ENCODE assay signal across 12 mouse cellular contexts in genomic region chr17:88325326-88325909, GRCm38 (mm10).
A peak's percentile ranks its signal among the peaks of the same experiment; 100 is the strongest.
DNase-seq lines count a peak whose midpoint lies in the region; ATAC-seq lines count a peak whose summit lies in the region.
"Had no signal": no experiment of that assay in that cellular context is flagged by ENCODE, and none has a peak within 500 bp of the region (broad histone marks: within the 10 kb centered on the region; RNA-seq: fewer than 3 reads in every experiment).

No protein-coding gene starts in this region.

- no peak; the same call in 1 of the 2 replicates for ATAC-seq in forebrain, embryonic 11.5 days (replicated peaks; ENCODE audit: low FRiP score)
- peak; percentile 12; the same call in 1 of the 2 replicates for ATAC-seq in intestine, embryonic 16.5 days
- no peak; the same call in none of the 2 replicates for ATAC-seq in neural tube, embryonic 11.5 days (ENCODE audit: insufficient read depth, low FRiP score, low TSS enrichment)
- ATAC-seq in liver, embryonic 11.5 days (replicated peaks; ENCODE audit: low FRiP score): no peak

- H3K9ac ChIP-seq in forebrain, embryonic 11.5 days (ENCODE audit: low read length): no peak overlapping the region; the same call in 1 of the 2 replicates
- no peak overlapping the region for H3K9ac ChIP-seq in intestine, embryonic 16.5 days (ENCODE audit: low read depth, low read length)
- H3K9ac ChIP-seq in neural tube, embryonic 11.5 days (ENCODE audit: low read length): no peak overlapping the region
- H3K9ac ChIP-seq in liver, embryonic 11.5 days (ENCODE audit: low read depth, low read length): no peak overlapping the region
- H3K9ac ChIP-seq: heart, embryonic 12.5 days had no signal

- peaks cover 43% of the 10 kb centered on the region for H3K4me1 ChIP-seq in embryonic facial prominence, embryonic 10.5 days
- peaks cover 9% of the 10 kb centered on the region; the same call in 1 of the 2 replicates for H3K4me1 ChIP-seq in forebrain, embryonic 11.5 days (replicated peaks; ENCODE audit: control insufficient read depth, insufficient read depth, low read length)
- H3K4me1 ChIP-seq in intestine, embryonic 16.5 days (ENCODE audit: control insufficient read depth, insufficient read depth, low read length): no peaks in the 10 kb centered on the region
- H3K4me1 ChIP-seq in neural tube, embryonic 11.5 days (ENCODE audit: control insufficient read depth, insufficient read depth, low read length): peaks cover 21% of the 10 kb centered on the region
- H3K4me1 ChIP-seq in liver, embryonic 11.5 days (replicated peaks; ENCODE audit: control insufficient read depth, insufficient read depth, low read length): no peaks in the 10 kb centered on the region

- peak overlapping the region; percentile 13; the same call in 1 of the 2 replicates for H3K4me2 ChIP-seq in forebrain, embryonic 11.5 days (ENCODE audit: low read depth, low read length, severe bottlenecking)
- H3K4me2 ChIP-seq in intestine, embryonic 16.5 days (ENCODE audit: low read depth, low read length): no peak overlapping the region
- H3K4me2 ChIP-seq in neural tube, embryonic 11.5 days (ENCODE audit: low read depth): 0 out of 2 replicates have a peak overlapping the region, but pooled peaks have one; percentile 3
- H3K4me2 ChIP-seq in liver, embryonic 11.5 days: no peak overlapping the region
- H3K4me2 ChIP-seq: heart, embryonic 12.5 days had no signal

- H3K36me3 ChIP-seq in embryonic facial prominence, embryonic 10.5 days (replicated peaks): no peaks in the 10 kb centered on the region
- no peaks in the 10 kb centered on the region for H3K36me3 ChIP-seq in forebrain, embryonic 11.5 days (ENCODE audit: control insufficient read depth, insufficient read depth, low read length)
- H3K36me3 ChIP-seq in intestine, embryonic 16.5 days (ENCODE audit: control insufficient read depth, insufficient read depth, low read length): no peaks in the 10 kb centered on the region
- no peaks in the 10 kb centered on the region for H3K36me3 ChIP-seq in neural tube, embryonic 11.5 days (ENCODE audit: control insufficient read depth, insufficient read depth, low read length)
- no peaks in the 10 kb centered on the region for H3K36me3 ChIP-seq in liver, embryonic 11.5 days (ENCODE audit: control insufficient read depth, insufficient read depth, low read length)
- H3K36me3 ChIP-seq: G1E; heart, embryonic 12.5 days had no signal

- peaks cover 7% of the 10 kb centered on the region for H3K9me3 ChIP-seq in embryonic facial prominence, embryonic 10.5 days
- H3K9me3 ChIP-seq in forebrain, embryonic 11.5 days (ENCODE audit: control insufficient read depth, low read length): peaks cover 4% of the 10 kb centered on the region; the same call in 1 of the 2 replicates
- no peaks in the 10 kb centered on the region for H3K9me3 ChIP-seq in intestine, embryonic 16.5 days (ENCODE audit: control insufficient read depth, low read length)
- H3K9me3 ChIP-seq in neural tube, embryonic 11.5 days (ENCODE audit: control insufficient read depth, low read length): peaks cover 2% of the 10 kb centered on the region; the same call in 1 of the 2 replicates
- peaks cover 3% of the 10 kb centered on the region; the same call in 1 of the 2 replicates for H3K9me3 ChIP-seq in liver, embryonic 11.5 days (ENCODE audit: control insufficient read depth, low read length)

- peaks cover 43% of the 10 kb centered on the region for H3K27me3 ChIP-seq in embryonic facial prominence, embryonic 10.5 days (replicated peaks; ENCODE audit: low read depth, poor library complexity, severe bottlenecking)
- H3K27me3 ChIP-seq in forebrain, embryonic 11.5 days (ENCODE audit: control insufficient read depth, insufficient read depth, low read length): peaks cover 15% of the 10 kb centered on the region
- H3K27me3 ChIP-seq in intestine, embryonic 16.5 days (replicated peaks; ENCODE audit: control insufficient read depth, insufficient read depth, low read length): no peaks in the 10 kb centered on the region
- H3K27me3 ChIP-seq in neural tube, embryonic 11.5 days (ENCODE audit: control insufficient read depth, insufficient read depth, low read length): peaks cover 17% of the 10 kb centered on the region
- no peaks in the 10 kb centered on the region for H3K27me3 ChIP-seq in liver, embryonic 11.5 days (replicated peaks; ENCODE audit: control insufficient read depth, insufficient read depth, low read length)
- H3K27me3 ChIP-seq: heart, embryonic 12.5 days had no signal

- no peak overlapping the region for H3K4me3 ChIP-seq in embryonic facial prominence, embryonic 10.5 days
- H3K4me3 ChIP-seq in forebrain, embryonic 11.5 days (ENCODE audit: low read depth, low read length): no peak overlapping the region
- no peak overlapping the region for H3K4me3 ChIP-seq in intestine, embryonic 16.5 days (ENCODE audit: low read length)
- H3K4me3 ChIP-seq in neural tube, embryonic 11.5 days (ENCODE audit: low read depth, low read length): no peak overlapping the region
- no peak overlapping the region for H3K4me3 ChIP-seq in liver, embryonic 11.5 days (ENCODE audit: low read depth, low read length)
- H3K4me3 ChIP-seq: erythroblast, embryonic 14.5 days; heart, embryonic 12.5 days had no signal

- DNase-seq in embryonic facial prominence, embryonic 10.5 days (ENCODE audit: low spot score): no peak
- DNase-seq in forebrain, embryonic 11.5 days (ENCODE audit: low spot score): no peak
- peak; percentile 75 for DNase-seq in neural tube, embryonic 11.5 days (ENCODE audit: low spot score)
- no peak for DNase-seq in ovary, postnatal 36 days (ENCODE audit: low spot score)
- no peak for DNase-seq in liver, embryonic 11.5 days (ENCODE audit: low spot score)
- no peak for DNase-seq in spleen, postnatal 14 days (ENCODE audit: low spot score in 2 of 2)
- DNase-seq: kidney, adult 9 months; spleen, adult 18-20 months had no signal

- 27% methylated on average over 14 of the region's 14 CpGs for WGBS in embryonic facial prominence, embryonic 10.5 days
- WGBS in forebrain, embryonic 11.5 days: 16% methylated on average over 14 of the region's 14 CpGs
- WGBS in intestine, embryonic 16.5 days: 56% methylated on average over 14 of the region's 14 CpGs
- WGBS in neural tube, embryonic 11.5 days: 29% methylated on average over 14 of the region's 14 CpGs
- WGBS in liver, embryonic 11.5 days: 57% methylated on average over 14 of the region's 14 CpGs

- H3K27ac ChIP-seq in embryonic facial prominence, embryonic 10.5 days (replicated peaks): peak overlapping the region; percentile 55; the same call in 1 of the 2 replicates
- H3K27ac ChIP-seq in forebrain, embryonic 11.5 days (ENCODE audit: low read depth, low read length): no peak overlapping the region
- no peak overlapping the region for H3K27ac ChIP-seq in intestine, embryonic 16.5 days (ENCODE audit: low read length)
- 0 out of 2 replicates have a peak overlapping the region, but pooled peaks have one; percentile 17 for H3K27ac ChIP-seq in neural tube, embryonic 11.5 days (ENCODE audit: low read depth, low read length)
- H3K27ac ChIP-seq in liver, embryonic 11.5 days (ENCODE audit: low read depth, low read length): no peak overlapping the region

Comparison
In these comparisons a context has a peak if more than half of its experiments do, and no peak if none do; other contexts are left out.
1. H3K27ac ChIP-seq: peak in embryonic facial prominence, embryonic 10.5 days (single experiment) and neural tube, embryonic 11.5 days (single experiment); none in forebrain, embryonic 11.5 days (single experiment), intestine, embryonic 16.5 days (single experiment) and liver, embryonic 11.5 days (single experiment).
2. H3K4me2 ChIP-seq: peak in forebrain, embryonic 11.5 days (single experiment) and neural tube, embryonic 11.5 days (single experiment); none in intestine, embryonic 16.5 days (single experiment) and liver, embryonic 11.5 days (single experiment).